Mouse (Mus musculus) liver, adult (tissue): ENCODE results near the gene Tead2.

Source experiments
- GATA4 ChIP-seq: IDR thresholded peaks from 2 replicates; pipeline ENCODE4 v1.6.1; 2014; ENCODE audit warnings: mild to moderate bottlenecking, low read length; ENCODE audit not compliant: insufficient replicate concordance

Tead2 gene

GRCm38 (mm10) chr7:45262266-45262665 lies 46.7 kb downstream of the Tead2 start:
- TF ChIP-seq GATA4, result no peak

- no peak for TF ChIP-seq GATA4
Measured at GRCm38 (mm10) chr7:45263006-45263607, 47.6 kb downstream of the Tead2 start.

- no peak for TF ChIP-seq GATA4
Measured at GRCm38 (mm10) chr7:45264348-45264747, 48.8 kb downstream of the Tead2 start.

GRCm38 (mm10) chr7:45265518-45265917 lies 50.0 kb downstream of the Tead2 start:
- TF ChIP-seq GATA4, result no peak

GRCm38 (mm10) chr7:45272786-45273412 lies 57.3 kb downstream of the Tead2 start:
- TF ChIP-seq GATA4, result no peak

GRCm38 (mm10) chr7:45273672-45274071 lies 58.1 kb downstream of the Tead2 start:
- TF ChIP-seq GATA4, result no peak

GRCm38 (mm10) chr7:45277136-45277760 lies 61.7 kb downstream of the Tead2 start, which contains the start of gene Slc6a21:
TSS of gene Slc6a21 (plus strand) at chr7:45277513.
- TF ChIP-seq GATA4, result no peak
